Mouse (Mus musculus): ENCODE measurements at regions not wholly inside any gene's neighbourhood (a gene's known extent, or its start where the extent isn't known, plus 50 kb on each side); places are given as distances from the start of the nearest gene placed in this dataset.
"Not testable (repeated sequence)": the region's sequence is repeated elsewhere in the genome, so short reads cannot be mapped to it uniquely, and the experiment has no call there.

DNA sequence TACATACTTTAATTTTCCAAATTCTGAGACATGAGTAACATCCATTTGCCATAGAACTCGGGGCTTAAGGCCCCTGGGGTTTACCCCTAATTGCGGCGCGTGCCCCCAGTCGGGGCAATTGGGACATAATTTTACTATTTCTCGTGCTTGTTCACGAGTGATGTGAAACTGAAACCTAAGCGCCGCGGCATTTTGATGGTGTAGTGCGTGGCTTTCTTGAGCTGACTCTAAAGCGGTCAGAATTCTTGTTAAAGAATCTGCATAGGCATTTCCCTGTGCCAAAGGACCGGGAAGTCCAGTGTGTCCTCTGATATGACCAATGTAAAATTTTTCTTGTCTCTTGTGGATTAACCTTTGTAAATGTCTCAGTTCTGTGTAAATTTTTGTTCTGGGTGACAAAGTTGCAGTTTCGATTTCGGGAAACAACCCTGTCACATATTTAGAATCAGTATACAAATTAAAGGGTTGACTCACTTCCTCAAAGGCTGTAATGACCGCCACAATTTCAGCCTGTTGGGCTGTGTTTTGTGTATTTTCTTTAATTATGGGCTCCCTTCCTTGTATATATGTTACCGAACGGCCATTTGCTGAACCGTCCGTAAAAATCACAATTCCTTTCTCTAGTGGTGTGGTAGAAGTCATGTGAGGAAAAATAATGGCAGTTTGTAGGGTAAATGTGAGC lies 1037.6 kb upstream of the Sel1l start:
- H3K9me3 ChIP-seq (replicated peaks; ENCODE audit: control insufficient read depth, low read length); H3K4me2 ChIP-seq (ENCODE audit: low read depth, low read length); H3K27me3 ChIP-seq (ENCODE audit: control insufficient read depth, insufficient read depth, low read depth, low read length); H3K4me1 ChIP-seq (ENCODE audit: control insufficient read depth, low read depth, low read length); H3K27ac ChIP-seq (ENCODE audit: low read length); H3K4me3 ChIP-seq (ENCODE audit: low read depth, low read length); H3K36me3 ChIP-seq (ENCODE audit: control insufficient read depth, insufficient read depth); ATAC-seq (ENCODE audit: low read depth); H3K9ac ChIP-seq (ENCODE audit: low read depth, low read length): not testable (repeated sequence)
- WGBS (ENCODE audit: insufficient replicate concordance) = 80% methylated on average over 20 of the region's 20 CpGs

DNA sequence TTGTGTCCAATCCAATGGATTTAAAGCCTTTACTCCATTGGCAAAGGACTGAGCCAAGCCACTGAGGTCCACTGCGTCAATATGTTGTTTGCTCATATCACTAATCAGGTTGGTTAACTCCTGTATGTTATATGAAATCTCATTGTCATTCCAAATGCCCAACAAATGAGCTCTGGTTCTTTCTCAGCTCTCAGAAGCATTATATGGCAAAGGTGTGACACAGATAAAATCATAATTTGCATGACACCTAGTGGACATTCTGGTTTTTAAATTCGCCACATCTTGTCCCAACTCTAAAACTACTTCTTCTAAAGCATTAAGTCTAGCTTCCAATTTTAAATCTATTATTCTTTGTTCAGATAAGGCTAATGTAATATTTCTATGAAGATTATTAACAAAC lies 1035.1 kb upstream of the Sel1l start:
- not testable (repeated sequence) for H3K4me2 ChIP-seq (ENCODE audit: low read depth, low read length); H3K4me3 ChIP-seq (ENCODE audit: low read depth, low read length); H3K9ac ChIP-seq (ENCODE audit: low read depth, low read length); H3K27ac ChIP-seq (ENCODE audit: low read length); H3K4me1 ChIP-seq (ENCODE audit: control insufficient read depth, low read depth, low read length); ATAC-seq (ENCODE audit: low read depth); H3K36me3 ChIP-seq (ENCODE audit: control insufficient read depth, insufficient read depth); H3K9me3 ChIP-seq (replicated peaks; ENCODE audit: control insufficient read depth, low read length); H3K27me3 ChIP-seq (ENCODE audit: control insufficient read depth, insufficient read depth, low read depth, low read length)
- 63% methylated on average over 2 of the region's 2 CpGs for WGBS (ENCODE audit: insufficient replicate concordance)

DNA sequence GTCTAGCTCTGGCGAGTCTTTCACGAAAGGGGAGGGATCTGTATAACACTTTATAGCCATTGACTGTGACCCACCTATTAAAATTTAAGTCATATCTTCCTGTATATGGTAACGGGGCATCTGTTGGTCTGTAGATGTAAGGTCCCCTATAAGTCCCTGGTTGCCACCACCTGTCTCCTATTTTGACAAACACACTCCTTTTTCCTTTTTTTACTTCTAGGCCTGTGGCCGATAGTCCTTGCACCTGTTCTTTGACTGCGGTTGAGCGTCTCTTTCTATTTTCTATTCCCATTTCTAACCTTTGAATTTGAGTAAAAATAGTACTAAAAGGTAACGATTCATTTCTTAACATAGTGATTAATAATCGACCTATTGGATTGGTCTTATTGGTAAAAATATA lies 1034.1 kb upstream of the Sel1l start:
- not testable (repeated sequence) for H3K4me3 ChIP-seq (ENCODE audit: low read depth, low read length); H3K4me1 ChIP-seq (ENCODE audit: control insufficient read depth, low read depth, low read length); H3K9ac ChIP-seq (ENCODE audit: low read depth, low read length); H3K9me3 ChIP-seq (replicated peaks; ENCODE audit: control insufficient read depth, low read length); ATAC-seq (ENCODE audit: low read depth); H3K27ac ChIP-seq (ENCODE audit: low read length); H3K4me2 ChIP-seq (ENCODE audit: low read depth, low read length); H3K36me3 ChIP-seq (ENCODE audit: control insufficient read depth, insufficient read depth); H3K27me3 ChIP-seq (ENCODE audit: control insufficient read depth, insufficient read depth, low read depth, low read length)
- WGBS (ENCODE audit: insufficient replicate concordance) = no CpG with 5 or more reads among the region's 8 CpGs

DNA sequence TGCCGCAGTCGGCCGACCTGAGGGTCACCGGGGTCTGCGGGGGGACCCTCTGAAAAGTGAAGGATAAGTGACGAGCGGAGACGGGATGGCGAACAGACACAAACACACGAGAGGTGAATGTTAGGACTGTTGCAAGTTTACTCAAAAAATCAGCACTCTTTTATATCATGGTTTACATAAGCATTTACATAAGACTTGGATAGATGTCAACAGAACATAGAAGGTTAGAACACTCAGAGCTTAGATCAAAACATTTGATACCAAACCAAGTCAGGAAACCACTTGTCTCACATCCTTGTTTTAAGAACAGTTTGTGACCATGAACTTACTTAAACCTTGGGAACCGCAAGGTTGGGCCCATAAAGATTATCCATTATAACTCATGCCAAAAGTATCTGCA lies 1033.6 kb upstream of the Sel1l start:
- not testable (repeated sequence) for H3K4me2 ChIP-seq (ENCODE audit: low read depth, low read length); H3K27me3 ChIP-seq (ENCODE audit: control insufficient read depth, insufficient read depth, low read depth, low read length); H3K4me3 ChIP-seq (ENCODE audit: low read depth, low read length); H3K9me3 ChIP-seq (replicated peaks; ENCODE audit: control insufficient read depth, low read length); H3K9ac ChIP-seq (ENCODE audit: low read depth, low read length); H3K4me1 ChIP-seq (ENCODE audit: control insufficient read depth, low read depth, low read length); H3K27ac ChIP-seq (ENCODE audit: low read length); ATAC-seq (ENCODE audit: low read depth); H3K36me3 ChIP-seq (ENCODE audit: control insufficient read depth, insufficient read depth)
- WGBS (ENCODE audit: insufficient replicate concordance) = 75% methylated on average over 5 of the region's 11 CpGs

DNA sequence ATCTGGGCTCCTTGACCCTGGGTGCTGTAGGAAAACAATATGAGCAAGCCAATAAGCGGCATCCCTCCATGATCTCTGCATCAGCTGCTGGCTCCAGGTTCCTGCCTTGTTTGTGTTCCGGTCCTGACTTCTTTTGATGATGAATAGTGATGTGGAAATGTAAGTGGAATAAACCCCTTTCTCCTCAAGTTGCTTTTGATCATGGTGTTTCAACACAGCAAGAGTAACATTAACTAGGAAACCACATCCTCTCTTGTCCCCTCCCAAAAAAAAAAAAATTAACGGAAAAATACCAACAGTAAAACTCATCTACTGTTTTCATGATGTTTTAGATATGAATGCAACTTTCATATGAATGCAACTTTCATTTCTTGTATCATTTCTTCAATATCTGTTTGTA lies 1024.6 kb upstream of the Sel1l start:
- no peaks in the 10 kb centered on the region for H3K27me3 ChIP-seq (ENCODE audit: control insufficient read depth, insufficient read depth, low read depth, low read length)
- H3K36me3 ChIP-seq (ENCODE audit: control insufficient read depth, insufficient read depth) = no peaks in the 10 kb centered on the region
- no peak overlapping the region for H3K4me2 ChIP-seq (ENCODE audit: low read depth, low read length)
- 64% methylated on average over 3 of the region's 3 CpGs for WGBS (ENCODE audit: insufficient replicate concordance)
- H3K9me3 ChIP-seq (replicated peaks; ENCODE audit: control insufficient read depth, low read length) = no peaks in the 10 kb centered on the region
- H3K4me1 ChIP-seq (ENCODE audit: control insufficient read depth, low read depth, low read length) = no peaks in the 10 kb centered on the region
- H3K27ac ChIP-seq (ENCODE audit: low read length) = no peak overlapping the region
- no peak overlapping the region for H3K4me3 ChIP-seq (ENCODE audit: low read depth, low read length)
- no peak overlapping the region for H3K9ac ChIP-seq (ENCODE audit: low read depth, low read length)
- ATAC-seq (ENCODE audit: low read depth) = no peak

DNA sequence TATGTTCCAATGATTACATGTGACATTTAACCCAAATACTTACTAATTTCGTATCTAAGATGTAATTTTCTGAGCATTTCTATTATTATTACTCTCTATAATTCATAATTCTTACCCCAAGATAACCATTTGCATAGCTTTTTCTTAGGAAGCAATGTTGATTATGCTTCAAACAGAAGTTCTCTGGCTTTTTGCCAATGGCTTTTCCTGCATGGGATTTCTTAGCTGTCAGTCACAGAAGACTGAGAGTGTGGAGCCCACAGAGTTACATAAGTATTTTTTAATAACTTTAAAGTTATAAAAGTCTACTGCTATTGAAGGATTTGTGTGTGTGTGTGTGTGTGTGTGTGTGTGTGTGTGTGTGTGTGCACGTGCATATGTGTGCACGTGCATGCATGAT lies 1020.4 kb upstream of the Sel1l start:
- Histone ChIP-seq H3K27me3 (ENCODE audit: control insufficient read depth, insufficient read depth, low read depth, low read length) (no peaks in the 10 kb centered on the region), H3K36me3 (ENCODE audit: control insufficient read depth, insufficient read depth) (no peaks in the 10 kb centered on the region), H3K27ac (ENCODE audit: low read length) (no peak overlapping the region), H3K4me3 (ENCODE audit: low read depth, low read length) (no peak overlapping the region), H3K9me3 (replicated peaks; ENCODE audit: control insufficient read depth, low read length) (no peaks in the 10 kb centered on the region), H3K9ac (ENCODE audit: low read depth, low read length) (no peak overlapping the region), H3K4me2 (ENCODE audit: low read depth, low read length) (no peak overlapping the region), H3K4me1 (ENCODE audit: control insufficient read depth, low read depth, low read length) (no peaks in the 10 kb centered on the region)
- WGBS (ENCODE audit: insufficient replicate concordance) = 61% methylated on average over 3 of the region's 3 CpGs
- no peak for ATAC-seq (ENCODE audit: low read depth)

DNA sequence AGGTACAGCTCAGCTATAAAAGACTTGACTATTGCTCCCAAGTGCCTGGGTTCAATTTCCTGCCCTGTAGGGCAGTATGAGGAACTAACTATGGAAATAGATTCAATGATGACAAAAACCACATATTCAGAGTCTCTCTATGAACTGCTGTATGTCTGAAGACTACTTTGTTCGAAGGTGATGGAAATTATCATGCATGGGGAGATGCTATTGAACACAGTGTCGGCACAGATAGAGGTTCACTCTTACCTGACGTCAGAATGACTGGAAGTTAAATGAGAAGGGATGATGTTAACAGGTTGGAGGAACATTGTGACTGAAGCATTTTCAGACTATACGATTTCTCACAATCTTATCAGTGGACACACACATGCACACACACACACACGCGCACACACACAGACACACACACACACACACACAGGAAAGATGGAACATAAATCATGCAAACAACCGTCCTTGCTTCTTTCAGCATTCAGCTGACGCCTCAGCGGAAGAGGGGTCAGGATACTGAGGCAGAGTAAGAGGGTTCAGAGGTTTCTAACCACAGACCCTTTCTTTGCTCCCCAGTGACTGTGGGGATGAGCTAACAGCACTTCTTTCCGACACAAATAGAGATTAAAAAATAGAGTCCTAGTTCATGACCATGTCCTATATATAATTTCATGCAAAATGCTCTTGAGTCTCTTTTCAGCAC lies 974.3 kb upstream of the Sel1l start:
- ATAC-seq (ENCODE audit: low read depth) = no peak
- Histone ChIP-seq H3K27me3 (ENCODE audit: control insufficient read depth, insufficient read depth, low read depth, low read length) (no peaks in the 10 kb centered on the region), H3K9me3 (replicated peaks; ENCODE audit: control insufficient read depth, low read length) (no peaks in the 10 kb centered on the region), H3K4me2 (ENCODE audit: low read depth, low read length) (no peak overlapping the region), H3K36me3 (ENCODE audit: control insufficient read depth, insufficient read depth) (no peaks in the 10 kb centered on the region), H3K27ac (ENCODE audit: low read length) (no peak overlapping the region), H3K9ac (ENCODE audit: low read depth, low read length) (no peak overlapping the region), H3K4me1 (ENCODE audit: control insufficient read depth, low read depth, low read length) (no peaks in the 10 kb centered on the region), H3K4me3 (ENCODE audit: low read depth, low read length) (no peak overlapping the region)
- WGBS (ENCODE audit: insufficient replicate concordance) = 33% methylated on average over 10 of the region's 10 CpGs

DNA sequence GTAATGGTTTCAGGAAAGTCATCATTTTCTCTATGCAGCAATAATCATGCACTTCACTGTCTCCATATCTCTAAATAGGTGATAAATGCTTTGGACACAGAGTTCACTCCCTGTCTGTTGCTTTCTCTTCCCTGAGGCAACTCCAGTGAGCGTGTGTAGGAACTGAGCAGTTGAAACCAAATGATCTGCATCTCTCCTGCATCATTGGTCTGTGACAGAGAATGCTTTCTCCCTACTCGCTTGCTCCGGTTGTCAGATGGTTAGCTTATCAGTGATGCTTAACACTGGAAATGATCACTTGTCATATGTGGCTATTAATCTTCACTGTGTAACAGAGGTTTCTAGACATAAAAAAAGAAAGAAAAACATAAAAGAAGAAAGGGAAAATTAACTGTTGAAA lies 969.7 kb upstream of the Sel1l start:
- H3K4me2 ChIP-seq (ENCODE audit: low read depth, low read length) = no peak overlapping the region
- H3K36me3 ChIP-seq (ENCODE audit: control insufficient read depth, insufficient read depth) = no peaks in the 10 kb centered on the region
- no peak overlapping the region for H3K4me3 ChIP-seq (ENCODE audit: low read depth, low read length)
- no peaks in the 10 kb centered on the region for H3K27me3 ChIP-seq (ENCODE audit: control insufficient read depth, insufficient read depth, low read depth, low read length)
- H3K9ac ChIP-seq (ENCODE audit: low read depth, low read length) = no peak overlapping the region
- WGBS (ENCODE audit: insufficient replicate concordance) = 57% methylated on average over 3 of the region's 3 CpGs
- no peaks in the 10 kb centered on the region for H3K9me3 ChIP-seq (replicated peaks; ENCODE audit: control insufficient read depth, low read length)
- H3K4me1 ChIP-seq (ENCODE audit: control insufficient read depth, low read depth, low read length) = no peaks in the 10 kb centered on the region
- ATAC-seq (ENCODE audit: low read depth) = no peak
- H3K27ac ChIP-seq (ENCODE audit: low read length) = no peak overlapping the region

DNA sequence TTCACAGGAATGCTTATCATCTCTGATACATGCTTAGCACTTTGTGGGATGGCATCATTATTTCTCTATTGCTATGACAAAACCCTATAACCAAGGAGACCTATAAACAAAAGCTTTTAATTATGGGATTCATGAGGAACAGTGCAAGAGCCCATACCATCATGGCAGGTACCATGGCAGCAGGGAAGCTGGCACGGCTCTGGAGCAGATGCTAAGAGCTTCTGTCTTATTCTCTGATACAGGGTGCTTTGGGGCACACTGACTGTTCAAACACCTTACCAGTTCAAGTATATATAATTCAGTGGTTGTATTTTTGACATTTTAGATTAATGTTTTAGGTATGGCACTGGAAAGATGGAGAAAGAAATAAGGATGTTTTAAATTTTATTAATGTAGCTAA lies 952.2 kb upstream of the Sel1l start:
- no peaks in the 10 kb centered on the region for H3K27me3 ChIP-seq (ENCODE audit: control insufficient read depth, insufficient read depth, low read depth, low read length)
- H3K4me1 ChIP-seq (ENCODE audit: control insufficient read depth, low read depth, low read length) = no peaks in the 10 kb centered on the region
- H3K27ac ChIP-seq (ENCODE audit: low read length) = no peak overlapping the region
- no peaks in the 10 kb centered on the region for H3K36me3 ChIP-seq (ENCODE audit: control insufficient read depth, insufficient read depth)
- no peak overlapping the region for H3K4me2 ChIP-seq (ENCODE audit: low read depth, low read length)
- 44% methylated on average over 1 of the region's 1 CpGs for WGBS (ENCODE audit: insufficient replicate concordance)
- H3K9ac ChIP-seq (ENCODE audit: low read depth, low read length) = no peak overlapping the region
- H3K9me3 ChIP-seq (replicated peaks; ENCODE audit: control insufficient read depth, low read length) = no peaks in the 10 kb centered on the region
- no peak overlapping the region for H3K4me3 ChIP-seq (ENCODE audit: low read depth, low read length)
- no peak for ATAC-seq (ENCODE audit: low read depth)

Measured in liver, embryonic 16.5 days (tissue).